Mouse (Mus musculus): ENCODE results near the gene Cd3e. TPM values are rescaled to one million over a fixed set of nuclear protein-coding genes. Genes with fewer than 3 reads are reported as not detected.
"Not testable (repeated sequence)": the region's sequence is repeated elsewhere in the genome, so short reads cannot be mapped to it uniquely, and the experiment has no call there.

The Cd3e gene
- polyA plus RNA-seq, 1 experiment from 2014 or later: not detected

DNA sequence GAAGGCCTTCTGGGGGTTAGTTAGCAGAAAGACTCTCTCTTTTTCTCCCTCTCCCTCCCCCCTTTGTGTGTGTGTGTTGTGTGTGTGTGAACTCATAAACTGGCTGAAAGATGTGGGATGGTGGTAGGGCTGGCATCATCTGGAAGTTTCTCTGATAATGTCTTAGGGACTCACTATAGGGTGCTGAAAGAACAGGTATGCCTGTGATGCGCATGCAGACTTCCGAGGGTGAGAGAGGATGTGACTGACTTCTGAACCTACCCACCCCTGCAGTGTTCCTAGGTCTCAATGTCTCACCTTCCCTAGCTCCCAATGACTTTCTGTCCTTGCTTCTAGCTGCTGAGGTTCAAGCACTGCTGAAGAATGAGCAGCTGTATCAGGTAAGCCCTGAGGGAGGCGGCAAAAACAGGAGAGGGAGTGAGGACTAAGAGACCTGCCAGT is 23.7 kb downstream of the Cd3e start:
- Histone ChIP-seq H3K36me3 (no peaks in the 10 kb centered on the region), H3K9me3 (replicated peaks) (no peaks in the 10 kb centered on the region), H3K27me3 (ENCODE audit: low read depth, poor library complexity, severe bottlenecking) (0 out of 2 replicates have a peak, but pooled peaks cover 5% of the 10 kb centered on the region), H3K4me3 (no peak overlapping the region), H3K4me1 (peaks cover 8% of the 10 kb centered on the region), H3K27ac (replicated peaks) (no peak overlapping the region)
- 83% methylated on average over 3 of the region's 3 CpGs for WGBS
- no peak for DNase-seq (ENCODE audit: low spot score)

DNA sequence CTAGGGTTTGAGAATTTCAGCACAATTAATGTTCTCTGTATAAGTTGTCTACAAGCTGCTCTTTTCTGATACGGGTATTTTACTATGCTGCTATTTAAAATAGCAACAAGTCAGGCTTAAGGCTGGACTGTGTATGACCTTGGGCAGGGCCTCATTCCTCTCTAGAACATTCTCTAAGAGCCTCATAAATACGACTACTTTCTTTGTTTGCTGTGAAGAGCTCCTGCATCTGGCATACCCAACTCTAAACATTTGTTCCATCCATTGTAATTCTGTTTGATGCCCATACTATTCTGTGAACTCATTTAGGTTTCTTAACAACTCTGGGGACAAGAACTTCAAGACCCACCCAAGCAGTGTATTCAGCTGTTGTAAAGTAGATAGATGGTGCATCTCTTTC is 26.4 kb downstream of the Cd3e start:
- Histone ChIP-seq H3K4me1 (peaks cover 8% of the 10 kb centered on the region), H3K36me3 (no peaks in the 10 kb centered on the region), H3K27me3 (ENCODE audit: low read depth, poor library complexity, severe bottlenecking) (0 out of 2 replicates have a peak, but pooled peaks cover 5% of the 10 kb centered on the region), H3K4me3 (no peak overlapping the region), H3K9me3 (replicated peaks) (no peaks in the 10 kb centered on the region), H3K27ac (replicated peaks) (no peak overlapping the region)
- 85% methylated on average over 2 of the region's 2 CpGs for WGBS
- DNase-seq (ENCODE audit: low spot score): no peak

DNA sequence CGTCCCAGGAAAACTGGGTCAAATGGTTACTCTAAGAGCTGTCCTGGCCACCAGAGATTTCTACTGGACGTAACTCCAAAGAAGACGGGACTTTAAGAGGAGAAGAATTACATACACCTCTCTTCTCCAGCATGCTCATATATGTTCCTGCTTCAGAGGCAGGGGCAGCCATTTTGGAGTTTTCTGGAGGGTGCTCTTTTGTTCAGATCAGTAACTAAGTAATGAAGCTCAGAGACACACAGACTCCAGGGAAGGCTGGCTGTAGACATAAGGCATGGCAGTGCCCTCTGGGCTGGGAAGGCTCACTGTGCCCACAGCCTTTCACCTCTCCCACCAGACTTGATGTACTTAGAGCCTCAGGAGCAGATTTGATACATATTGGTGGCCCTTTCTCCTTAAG is 26.9 kb downstream of the Cd3e start:
- no peaks in the 10 kb centered on the region for H3K9me3 ChIP-seq (replicated peaks)
- H3K4me1 ChIP-seq: peaks cover 8% of the 10 kb centered on the region
- no peak overlapping the region for H3K4me3 ChIP-seq
- no peak overlapping the region for H3K27ac ChIP-seq (replicated peaks)
- WGBS: 79% methylated on average over 3 of the region's 3 CpGs
- H3K27me3 ChIP-seq (ENCODE audit: low read depth, poor library complexity, severe bottlenecking): 0 out of 2 replicates have a peak, but pooled peaks cover 5% of the 10 kb centered on the region
- H3K36me3 ChIP-seq: no peaks in the 10 kb centered on the region
- DNase-seq (ENCODE audit: low spot score): no peak

DNA sequence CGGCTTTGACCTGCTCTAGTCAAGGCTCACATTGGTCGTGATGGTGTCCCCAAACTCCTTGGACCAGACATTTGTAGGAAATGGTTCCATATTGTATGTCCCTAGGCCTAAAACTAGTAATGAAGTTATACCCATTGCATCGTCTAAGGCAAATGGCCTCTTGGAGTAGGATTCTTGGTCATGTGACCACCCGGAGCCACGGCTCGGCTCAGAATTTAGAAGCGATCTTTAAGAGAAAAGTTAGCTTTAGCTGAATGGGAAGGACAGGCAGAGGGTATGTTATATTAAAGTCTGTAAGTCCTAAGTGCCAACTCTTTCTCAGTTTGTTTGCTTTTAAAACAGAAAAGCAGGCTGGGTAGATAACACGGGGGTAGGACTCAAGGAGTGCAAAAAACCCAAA is 27.3 kb downstream of the Cd3e start:
- Histone ChIP-seq H3K9me3 (replicated peaks) (no peaks in the 10 kb centered on the region), H3K27ac (replicated peaks) (no peak overlapping the region), H3K4me1 (peaks cover 8% of the 10 kb centered on the region), H3K27me3 (ENCODE audit: low read depth, poor library complexity, severe bottlenecking) (0 out of 2 replicates have a peak, but pooled peaks cover 5% of the 10 kb centered on the region), H3K36me3 (no peaks in the 10 kb centered on the region), H3K4me3 (no peak overlapping the region)
- 89% methylated on average over 8 of the region's 8 CpGs for WGBS
- no peak for DNase-seq (ENCODE audit: low spot score)

DNA sequence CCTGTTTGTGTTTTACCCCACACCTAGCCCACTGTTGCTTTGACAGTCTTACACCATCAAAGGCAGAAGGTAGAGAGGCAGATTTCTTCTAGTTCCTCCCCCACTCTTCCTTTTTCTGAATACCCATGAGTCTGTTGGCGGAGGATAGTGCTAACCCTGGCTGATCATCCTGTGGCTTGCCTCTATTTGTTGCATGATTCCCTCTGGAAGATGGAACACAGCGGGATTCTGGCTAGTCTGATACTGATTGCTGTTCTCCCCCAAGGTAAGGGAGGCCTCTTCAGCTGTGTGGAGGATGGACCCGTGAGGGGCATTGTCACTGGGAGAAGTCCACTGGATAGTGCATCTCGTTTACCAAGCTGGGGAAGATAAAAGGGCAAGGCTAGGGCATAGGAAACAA is 27.8 kb downstream of the Cd3e start, which contains the start of gene Cd3d:
Cd3d (plus strand) TSS at position 111 of the 400 bp plus-strand sequence.
- Histone ChIP-seq H3K36me3 (no peaks in the 10 kb centered on the region), H3K4me1 (peaks cover 8% of the 10 kb centered on the region), H3K27me3 (ENCODE audit: low read depth, poor library complexity, severe bottlenecking) (0 out of 2 replicates have a peak, but pooled peaks cover 5% of the 10 kb centered on the region), H3K27ac (replicated peaks) (no peak within 1 kb of the TSS), H3K4me3 (no peak within 1 kb of the TSS), H3K9me3 (replicated peaks) (no peaks in the 10 kb centered on the region)
- DNase-seq (ENCODE audit: low spot score): no peak
- 81% methylated on average over 4 of the region's 4 CpGs for WGBS

DNA sequence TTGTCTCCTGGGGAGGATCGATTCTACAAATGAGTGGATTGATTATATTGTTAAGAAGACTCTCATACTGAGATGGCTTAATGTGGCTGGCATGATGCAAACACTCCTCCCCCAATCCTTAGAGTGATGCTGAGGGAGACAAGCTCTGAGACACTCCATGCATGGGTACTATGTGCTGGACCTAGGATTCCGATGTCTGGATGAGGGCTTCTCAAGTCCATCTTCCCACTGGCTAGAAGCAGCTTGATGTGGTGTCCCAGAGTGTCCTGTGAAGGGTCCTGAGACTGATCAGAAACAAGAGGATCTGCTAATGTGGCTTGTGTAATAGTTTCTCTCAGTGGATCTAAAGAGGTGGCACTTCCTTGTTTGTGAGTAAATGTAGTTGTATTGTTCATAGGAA is 28.3 kb downstream of the Cd3e start:
- DNase-seq (ENCODE audit: low spot score): no peak
- Histone ChIP-seq H3K27me3 (ENCODE audit: low read depth, poor library complexity, severe bottlenecking) (0 out of 2 replicates have a peak, but pooled peaks cover 5% of the 10 kb centered on the region), H3K4me1 (peaks cover 2% of the 10 kb centered on the region), H3K4me3 (no peak overlapping the region), H3K9me3 (replicated peaks) (no peaks in the 10 kb centered on the region), H3K36me3 (no peaks in the 10 kb centered on the region), H3K27ac (replicated peaks) (no peak overlapping the region)
- WGBS: 90% methylated on average over 2 of the region's 2 CpGs

DNA sequence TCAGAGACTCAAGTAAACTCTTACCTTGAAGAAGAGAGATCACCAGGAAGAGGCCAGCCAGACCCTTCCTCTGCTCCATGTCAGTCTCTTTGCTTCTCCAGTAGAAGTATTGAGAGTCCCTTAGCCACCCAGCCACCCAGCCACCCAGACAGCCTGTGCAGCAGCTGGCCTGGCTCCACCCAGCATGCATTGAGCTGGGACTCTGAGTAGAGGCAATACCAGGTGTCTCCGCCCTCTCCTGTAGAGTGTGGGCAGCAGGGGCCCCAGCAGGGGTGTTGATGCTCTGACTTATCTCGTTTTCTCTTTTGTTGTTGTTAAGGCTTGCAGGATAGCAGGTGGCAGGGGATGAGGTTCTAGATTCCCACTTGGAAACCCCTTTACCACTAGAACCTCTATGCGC is 29.2 kb downstream of the Cd3e start, which contains the start of gene Cd3g:
Cd3g (minus strand) TSS at position 190 of the 400 bp plus-strand sequence.
- 66% methylated on average over 3 of the region's 3 CpGs for WGBS
- Histone ChIP-seq H3K4me3 (no peak within 1 kb of the TSS), H3K27ac (replicated peaks) (no peak within 1 kb of the TSS), H3K27me3 (ENCODE audit: low read depth, poor library complexity, severe bottlenecking) (0 out of 2 replicates have a peak, but pooled peaks cover 5% of the 10 kb centered on the region), H3K9me3 (replicated peaks) (no peaks in the 10 kb centered on the region), H3K4me1 (no peaks in the 10 kb centered on the region), H3K36me3 (no peaks in the 10 kb centered on the region)
- no peak for DNase-seq (ENCODE audit: low spot score)

DNA sequence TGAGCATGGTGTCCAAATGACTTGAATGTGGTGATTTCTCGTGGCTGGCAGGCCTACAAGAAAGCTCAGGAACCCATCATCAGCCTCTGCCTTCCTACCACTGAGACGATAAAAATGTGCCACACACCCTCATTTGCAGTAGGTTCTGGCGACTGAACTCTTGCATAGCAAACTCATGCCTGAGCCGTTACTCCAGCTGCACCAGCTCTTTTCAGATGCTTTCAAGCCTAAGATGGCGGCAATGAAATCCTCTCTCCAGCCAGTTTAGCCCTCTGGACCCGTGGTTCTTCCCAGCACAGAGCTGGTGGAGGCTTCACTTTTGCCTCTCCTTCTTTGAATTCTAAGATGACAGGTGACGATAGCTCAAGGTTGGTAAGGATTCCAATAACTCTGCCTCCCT is 29.6 kb downstream of the Cd3e start:
- Histone ChIP-seq H3K27ac (replicated peaks) (no peak overlapping the region), H3K4me1 (no peaks in the 10 kb centered on the region), H3K4me3 (no peak overlapping the region), H3K9me3 (replicated peaks) (no peaks in the 10 kb centered on the region), H3K27me3 (ENCODE audit: low read depth, poor library complexity, severe bottlenecking) (0 out of 2 replicates have a peak, but pooled peaks cover 2% of the 10 kb centered on the region), H3K36me3 (no peaks in the 10 kb centered on the region)
- WGBS: 83% methylated on average over 7 of the region's 7 CpGs
- DNase-seq (ENCODE audit: low spot score): no peak

DNA sequence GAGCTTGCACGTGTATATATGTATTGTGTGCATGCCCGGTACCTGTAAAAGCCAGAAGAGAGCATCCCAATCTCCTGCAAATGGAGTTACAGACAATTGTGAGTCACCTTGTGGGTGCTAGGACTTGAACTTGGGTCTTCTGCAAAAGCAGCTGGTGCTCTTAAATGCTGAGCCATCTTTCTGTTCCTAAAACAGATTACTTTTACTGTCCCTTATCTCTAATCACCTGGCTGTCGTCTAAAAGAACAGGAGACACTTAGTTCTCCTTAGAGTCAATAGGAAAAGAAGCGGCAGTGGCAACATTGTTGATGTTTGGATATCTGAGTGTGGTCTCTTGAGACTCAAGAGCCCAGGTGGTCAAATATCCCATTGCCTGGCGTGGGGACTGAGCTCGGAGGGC is 31.6 kb downstream of the Cd3e start:
- Histone ChIP-seq H3K27me3 (ENCODE audit: low read depth, poor library complexity, severe bottlenecking) (no peaks in the 10 kb centered on the region), H3K4me1 (no peaks in the 10 kb centered on the region), H3K27ac (replicated peaks) (no peak overlapping the region), H3K9me3 (replicated peaks) (no peaks in the 10 kb centered on the region), H3K4me3 (no peak overlapping the region), H3K36me3 (no peaks in the 10 kb centered on the region)
- WGBS: 77% methylated on average over 6 of the region's 6 CpGs
- no peak for DNase-seq (ENCODE audit: low spot score)

DNA sequence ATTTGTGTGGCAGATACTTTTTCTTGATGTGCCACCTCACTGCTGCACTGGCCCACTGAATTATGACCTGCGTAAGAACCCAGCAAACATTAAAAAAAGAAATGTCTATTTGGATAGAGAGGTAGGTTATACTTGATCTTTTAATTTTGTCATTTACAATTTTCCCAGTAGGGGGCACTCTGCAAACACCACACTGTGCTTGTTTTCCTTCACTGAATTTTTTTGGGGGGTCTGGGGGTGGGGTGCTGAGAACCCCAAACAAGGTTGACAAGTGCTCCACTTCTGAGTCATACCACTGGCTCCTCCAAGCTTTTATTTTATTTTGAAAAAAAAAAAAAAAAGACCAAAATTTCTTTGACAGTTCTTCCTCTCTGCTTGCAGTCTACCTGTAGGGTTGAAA is 40.0 kb downstream of the Cd3e start:
- H3K27me3 ChIP-seq (ENCODE audit: low read depth, poor library complexity, severe bottlenecking): no peaks in the 10 kb centered on the region; the same call in 1 of the 2 replicates
- DNase-seq (ENCODE audit: low spot score): no peak
- no peaks in the 10 kb centered on the region for H3K36me3 ChIP-seq
- no peak overlapping the region for H3K4me3 ChIP-seq
- 65% methylated on average over 1 of the region's 1 CpGs for WGBS
- peaks cover 12% of the 10 kb centered on the region for H3K4me1 ChIP-seq
- H3K9me3 ChIP-seq (replicated peaks): no peaks in the 10 kb centered on the region
- H3K27ac ChIP-seq (replicated peaks): no peak overlapping the region

DNA sequence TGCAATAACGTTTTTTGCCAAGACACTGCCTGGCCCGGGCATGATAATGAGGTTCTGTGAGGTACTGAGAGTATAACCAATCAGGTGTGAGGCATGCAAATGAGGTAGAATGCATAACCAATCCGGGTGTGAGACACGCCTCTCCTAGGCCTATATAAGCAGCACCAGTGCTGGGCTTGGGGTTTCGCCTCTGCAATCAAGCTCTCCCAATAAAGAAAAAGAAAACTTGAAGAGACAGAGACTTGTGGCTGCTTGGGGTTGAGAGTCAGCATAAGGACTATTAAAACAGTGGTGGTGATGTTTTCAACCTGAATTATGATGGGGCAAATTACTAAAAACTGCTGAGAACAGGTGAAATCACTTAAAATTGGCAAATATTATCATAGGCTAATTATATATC is 41.7 kb downstream of the Cd3e start:
- not testable (repeated sequence) for H3K4me3 ChIP-seq; H3K36me3 ChIP-seq; H3K27ac ChIP-seq (replicated peaks); DNase-seq (ENCODE audit: low spot score); H3K27me3 ChIP-seq (ENCODE audit: low read depth, poor library complexity, severe bottlenecking); H3K9me3 ChIP-seq (replicated peaks)
- H3K4me1 ChIP-seq: peaks cover 18% of the 10 kb centered on the region
- WGBS: 87% methylated on average over 5 of the region's 5 CpGs

DNA sequence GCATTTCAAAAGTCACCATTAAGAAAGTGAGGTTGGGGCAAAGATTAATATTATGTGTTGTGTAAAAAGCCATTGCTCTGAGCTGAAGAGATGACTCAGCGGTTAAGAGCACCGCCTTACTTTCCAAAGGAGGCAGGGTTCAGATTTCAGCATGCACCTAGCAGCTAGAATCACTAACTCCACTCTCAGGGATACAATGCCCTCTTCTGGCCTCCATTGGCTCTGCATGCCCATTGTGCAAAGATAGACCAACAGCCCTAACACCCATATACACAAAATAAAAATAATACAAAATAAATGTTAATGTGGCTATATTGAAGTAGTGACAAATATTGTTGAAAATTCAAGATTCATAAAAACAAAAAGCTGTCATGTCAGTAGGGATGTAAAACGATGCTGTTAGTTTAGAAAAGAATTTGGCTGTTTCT is 42.6 kb downstream of the Cd3e start:
- 27% methylated on average over 3 of the region's 3 CpGs for WGBS
- H3K4me1 ChIP-seq: peaks cover 18% of the 10 kb centered on the region
- H3K4me3 ChIP-seq: no peak overlapping the region
- no peaks in the 10 kb centered on the region for H3K9me3 ChIP-seq (replicated peaks)
- peaks cover 9% of the 10 kb centered on the region for H3K36me3 ChIP-seq
- no peaks in the 10 kb centered on the region; the same call in 1 of the 2 replicates for H3K27me3 ChIP-seq (ENCODE audit: low read depth, poor library complexity, severe bottlenecking)
- peak; percentile 65 for DNase-seq (ENCODE audit: low spot score)
- no peak overlapping the region for H3K27ac ChIP-seq (replicated peaks)

DNA sequence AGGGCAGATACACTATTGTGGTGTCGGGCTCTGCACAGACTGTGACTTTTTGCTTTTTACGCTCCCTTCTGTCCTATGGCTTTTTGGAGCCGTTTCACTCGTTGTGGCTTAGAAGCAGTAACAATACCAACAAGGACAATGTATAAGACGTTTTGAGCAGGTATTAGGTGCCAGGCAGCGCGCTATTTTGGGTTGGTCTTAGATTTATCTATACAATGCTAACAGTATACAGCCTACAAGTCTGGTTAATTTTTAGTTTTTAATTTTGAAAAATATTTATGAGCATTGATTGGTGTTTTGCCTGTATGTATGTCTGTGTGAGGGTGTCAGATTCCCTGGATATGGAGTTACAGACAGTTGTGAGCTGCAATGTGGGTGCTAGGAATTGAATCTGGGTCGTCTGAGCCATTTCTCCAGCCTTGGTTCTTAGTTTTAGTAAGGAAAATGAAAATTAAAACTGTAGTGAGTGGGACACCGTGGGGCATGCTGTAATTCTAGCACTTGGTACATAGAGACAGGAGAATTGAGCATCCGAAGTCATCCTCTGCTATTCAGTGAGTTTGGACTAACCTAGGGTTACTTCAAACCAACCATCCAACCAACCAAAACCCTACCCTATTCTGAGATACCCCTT is 43.5 kb downstream of the Cd3e start:
- H3K27me3 ChIP-seq (ENCODE audit: low read depth, poor library complexity, severe bottlenecking): no peaks in the 10 kb centered on the region; the same call in 1 of the 2 replicates
- peak overlapping the region; percentile 81 for H3K27ac ChIP-seq (replicated peaks)
- H3K36me3 ChIP-seq: peaks cover 17% of the 10 kb centered on the region
- 15% methylated on average over 10 of the region's 10 CpGs for WGBS
- H3K9me3 ChIP-seq (replicated peaks): no peaks in the 10 kb centered on the region
- no peak for DNase-seq (ENCODE audit: low spot score)
- peaks cover 18% of the 10 kb centered on the region for H3K4me1 ChIP-seq
- H3K4me3 ChIP-seq: peak overlapping the region; percentile 90
